Mouse (Mus musculus) activated CD4-positive, CD25-positive, alpha-beta regulatory T cell, adult 4 months (primary cell): ENCODE data around the gene Il1f6. TPM values are rescaled to one million over a fixed set of nuclear protein-coding genes. Genes with fewer than 3 reads are reported as not detected.
"Not testable (repeated sequence)": the region's sequence is repeated elsewhere in the genome, so short reads cannot be mapped to it uniquely, and the experiment has no call there.

ENCODE experiments used
- ATAC-seq: one replicate; pipeline ENCODE4 v1.8.0; 2017
- polyA plus RNA-seq, 2 experiments: library from polyadenylated mRNA; unstranded; fragments of 100-300 nt; shearing (Covaris generic); gene quantifications; one replicate each; pipeline ENCODE4 v1.2.1; 2017

The Il1f6 gene
- polyA plus RNA-seq = not detected

- no peak for ATAC-seq
These were observed at the start of gene Il1f6 for GRCm38 (mm10) chr2:24215118-24215517. Gene Il1f6, plus strand, starts transcription at chr2:24215418.

GRCm38 (mm10) chr2:24181683-24182331, 33.4 kb upstream of the Il1f6 start:
- ATAC-seq = not testable (repeated sequence)

GRCm38 (mm10) chr2:24182423-24183147, 32.6 kb upstream of the Il1f6 start:
- not testable (repeated sequence) for ATAC-seq

GRCm38 (mm10) chr2:24184092-24184491, 31.1 kb upstream of the Il1f6 start:
- not testable (repeated sequence) for ATAC-seq

DNA sequence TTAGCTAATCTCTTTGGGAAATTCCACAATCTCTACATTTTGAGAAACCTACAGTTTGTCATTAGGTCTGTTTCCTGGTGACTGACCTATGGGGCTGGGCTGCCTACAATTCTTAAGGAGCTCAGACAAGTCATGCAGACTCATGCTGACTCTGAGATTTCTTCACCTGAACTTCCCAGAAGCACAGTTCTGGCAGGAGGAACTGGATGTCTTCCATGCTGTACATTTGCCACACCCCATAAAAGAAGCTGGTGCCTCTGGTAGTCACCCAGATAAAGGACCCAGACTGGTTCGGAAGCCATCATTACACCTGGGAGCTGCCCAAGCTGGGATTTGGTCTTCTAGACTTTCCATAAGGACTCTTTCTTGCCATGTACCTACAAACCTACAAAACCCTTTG, 29.0 kb upstream of the Il1f6 start, which contains the start of gene Il1f9:
TSS of gene Il1f9 (plus strand) at position 301 of the 400 bp plus-strand sequence.
- no peak for ATAC-seq

DNA sequence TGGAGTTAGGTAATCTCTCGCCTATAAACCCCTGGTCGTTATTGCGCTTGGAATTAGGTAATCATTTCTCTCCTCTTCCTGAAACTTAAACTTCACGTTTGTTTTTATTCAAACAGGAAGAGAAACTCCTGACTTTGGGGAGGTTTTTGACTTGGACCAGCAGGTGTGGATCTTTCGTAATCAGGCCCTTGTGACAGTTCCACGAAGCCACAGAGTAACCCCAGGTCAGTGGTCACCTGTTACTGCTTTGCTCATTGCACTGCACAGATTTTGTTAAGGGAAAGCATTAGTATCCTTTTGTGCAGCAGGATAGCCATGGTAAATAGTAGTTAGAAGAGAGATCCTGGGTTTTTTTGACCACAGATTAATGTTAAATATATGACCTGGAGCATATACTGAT, 27.6 kb upstream of the Il1f6 start:
- ATAC-seq = no peak

DNA sequence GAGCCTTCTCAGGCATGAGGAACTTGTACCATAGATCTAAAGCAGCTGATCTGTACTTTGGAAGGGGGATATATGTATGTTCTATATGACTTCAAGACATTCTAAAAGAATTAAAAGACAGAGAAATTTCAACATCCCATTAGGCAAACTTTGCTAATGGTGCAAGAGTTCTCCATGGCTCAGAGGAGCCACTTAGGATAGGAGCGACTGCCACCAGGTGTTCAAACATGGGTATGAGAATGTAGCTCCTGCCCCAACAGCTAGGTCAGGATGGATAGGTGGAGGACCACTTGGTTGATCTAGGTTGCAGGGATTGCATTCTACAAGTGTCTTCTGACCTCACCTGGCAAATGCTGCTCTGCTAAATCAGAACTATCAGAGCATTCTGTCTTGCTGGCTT, 27.0 kb upstream of the Il1f6 start:
- ATAC-seq = no peak

DNA sequence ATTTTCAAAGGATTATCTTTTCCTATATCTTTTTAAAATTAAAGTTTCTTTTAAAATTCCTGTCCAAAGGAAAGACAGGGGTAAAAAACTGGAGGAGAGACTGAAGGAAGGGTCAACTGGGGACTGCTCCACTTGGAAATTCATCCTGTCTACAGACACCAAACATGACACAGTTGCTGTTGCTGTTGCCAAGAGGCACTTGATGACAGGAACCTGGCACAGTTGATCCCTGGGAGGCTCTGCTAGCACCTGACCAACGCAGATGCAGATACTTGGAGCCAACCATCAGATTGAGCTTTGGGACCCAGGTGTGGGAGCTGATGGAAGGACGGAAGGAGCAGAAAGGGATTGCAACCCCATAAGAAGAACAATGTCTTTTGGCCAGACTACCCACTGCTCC, 12.0 kb downstream of the Il1f6 start:
- no peak for ATAC-seq

- no peak for ATAC-seq
These were observed 52.3 kb downstream of the Il1f6 start for GRCm38 (mm10) chr2:24267503-24267902.

DNA sequence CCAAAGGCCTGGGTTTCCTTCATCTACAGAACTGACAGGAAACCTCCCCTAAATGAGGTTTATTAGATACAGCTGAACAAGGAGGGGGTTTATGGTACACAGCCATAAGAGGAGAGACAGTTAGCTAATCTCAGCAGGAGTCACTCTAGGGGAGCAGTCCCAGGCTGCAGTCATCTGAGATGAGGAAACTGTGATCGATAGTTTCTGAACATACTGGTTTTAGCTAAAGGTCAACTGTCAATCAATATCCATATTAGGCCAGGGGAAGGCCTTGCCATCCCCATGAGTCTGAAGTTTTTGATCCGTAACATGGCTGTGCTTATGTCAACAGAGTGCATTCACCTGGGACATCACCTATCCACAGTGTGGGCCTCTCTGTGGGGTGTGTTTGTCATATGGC, 58.4 kb downstream of the Il1f6 start:
- ATAC-seq = no peak

GRCm38 (mm10) chr2:24275146-24275545, 59.9 kb downstream of the Il1f6 start:
- no peak for ATAC-seq

Other genes with a start within 250 kb of the Il1f6 start
- gene Hnmt, start 166.0 kb upstream of the Il1f6 start, polyA plus RNA-seq = not detected
- not detected for gene Tbpl2, start 118.8 kb upstream of the Il1f6 start, polyA plus RNA-seq
- not detected for gene Il1f8, start 62.3 kb upstream of the Il1f6 start, polyA plus RNA-seq
- gene Il1f9, start 28.9 kb upstream of the Il1f6 start, polyA plus RNA-seq = not detected
- gene Il1f5, start 61.5 kb downstream of the Il1f6 start, polyA plus RNA-seq = not detected
- not detected for gene Il1f10, start 75.8 kb downstream of the Il1f6 start, polyA plus RNA-seq
- gene Il1rn, start 121.4 kb downstream of the Il1f6 start, polyA plus RNA-seq = under 1 TPM; 0.20 to 0.77 TPM
- gene Psd4, start 152.2 kb downstream of the Il1f6 start, polyA plus RNA-seq = 10 to 100 TPM; 65.6 to 75.6 TPM